Mouse (Mus musculus) urinary bladder, postnatal 10 days (tissue): ENCODE data around the gene Dars.

Experiments
- DNase-seq: peaks from one replicate; pipeline ENCODE4 v3.0.0; 2022; ENCODE audit warnings: low spot score

Dars gene

DNA sequence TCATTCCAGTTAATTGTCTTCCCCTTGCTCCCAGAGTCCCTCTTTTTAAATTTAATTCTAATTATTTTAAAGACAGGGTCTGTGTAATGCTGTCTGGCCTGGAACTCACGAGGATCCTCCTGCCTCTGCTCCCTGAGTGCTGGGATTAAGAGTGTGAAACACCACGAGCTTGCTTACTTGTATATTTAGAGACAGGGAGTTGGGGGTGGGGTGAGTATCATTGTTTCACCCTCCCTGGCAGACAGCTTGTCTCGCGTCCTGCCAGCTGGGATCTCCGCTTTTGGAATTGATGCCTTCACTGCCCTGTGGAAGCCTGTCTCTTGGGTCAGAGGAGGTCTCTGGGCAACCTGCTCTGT lies 343 bp upstream of the Dars start:
- DNase-seq = no peak

DNA sequence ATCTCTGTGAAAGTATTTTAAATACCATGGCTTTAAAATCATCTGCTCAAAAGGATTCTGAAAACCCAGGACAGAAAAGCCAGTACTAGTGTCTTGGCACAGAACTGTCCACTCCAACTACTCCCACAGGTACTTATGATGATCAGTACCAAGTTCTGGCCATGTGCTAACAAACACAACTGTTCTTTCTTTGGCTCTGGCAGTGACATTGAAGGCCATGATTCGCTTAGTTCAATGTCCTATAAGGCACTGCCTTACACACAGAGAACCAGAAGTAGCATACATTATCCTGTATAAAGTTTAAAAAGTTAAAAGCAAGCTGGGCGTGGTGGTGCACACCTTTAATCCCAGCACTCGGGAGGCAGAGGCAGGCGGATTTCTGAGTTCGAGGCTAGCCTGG lies 6.0 kb downstream of the Dars start:
- no peak for DNase-seq

DNA sequence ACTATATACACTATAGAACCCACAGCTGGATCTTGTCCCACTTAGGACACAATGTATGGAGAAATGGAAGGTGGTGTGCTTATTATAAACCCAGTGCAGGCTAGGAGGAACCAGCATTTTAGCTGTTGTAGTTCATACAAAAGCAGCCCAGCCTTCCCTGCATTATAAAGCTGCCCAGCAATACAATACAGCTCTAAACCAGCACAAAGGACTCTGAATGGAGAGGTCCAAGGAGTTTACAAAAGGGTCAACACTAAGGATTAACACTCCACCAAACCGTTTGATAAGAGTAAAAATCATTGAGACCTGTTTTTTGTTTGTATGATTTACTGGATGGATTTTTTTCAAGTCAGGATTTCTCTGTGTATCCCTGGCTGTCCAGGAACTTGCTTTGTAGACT lies 10.3 kb downstream of the Dars start:
- no peak for DNase-seq

DNA sequence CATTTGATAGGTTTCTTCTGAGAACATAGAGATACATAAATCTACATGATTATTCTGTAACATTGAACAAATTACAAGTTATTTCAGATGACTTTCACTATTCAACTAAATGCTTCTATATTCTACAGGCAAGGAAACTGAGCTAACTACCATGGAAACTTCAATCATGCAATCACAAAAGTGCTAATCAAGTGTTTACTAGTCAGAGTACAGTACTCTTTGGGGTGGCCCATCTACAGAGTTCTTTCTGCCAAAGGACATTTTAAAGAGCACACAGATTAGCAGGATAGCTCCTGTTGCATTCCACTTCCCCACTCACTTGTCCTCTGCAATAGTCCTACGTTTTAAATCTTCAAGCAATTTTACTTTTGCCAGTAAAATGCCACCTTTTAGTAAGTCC lies 11.5 kb downstream of the Dars start:
- DNase-seq = no peak

DNA sequence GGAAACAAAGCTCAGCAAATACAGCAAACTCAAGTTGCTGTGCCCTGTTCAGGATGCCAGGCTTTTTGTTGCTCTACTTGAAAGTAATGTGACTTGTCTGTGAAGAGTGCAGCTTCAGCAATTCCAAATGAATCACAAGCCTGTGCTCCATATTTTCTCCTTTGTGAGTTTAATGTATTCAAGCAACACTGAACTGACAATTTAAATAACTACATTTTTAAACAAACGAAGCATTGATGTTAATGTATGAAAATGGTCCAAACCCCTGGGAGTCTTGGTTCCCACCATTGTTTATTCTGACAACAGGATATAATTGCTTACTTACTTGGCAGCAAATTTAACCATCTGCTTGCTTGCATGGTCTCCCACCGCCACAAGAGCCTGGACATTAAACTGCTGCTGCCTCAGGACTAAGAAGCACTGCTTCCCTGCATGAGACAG lies 12.1 kb downstream of the Dars start:
- no peak for DNase-seq

DNA sequence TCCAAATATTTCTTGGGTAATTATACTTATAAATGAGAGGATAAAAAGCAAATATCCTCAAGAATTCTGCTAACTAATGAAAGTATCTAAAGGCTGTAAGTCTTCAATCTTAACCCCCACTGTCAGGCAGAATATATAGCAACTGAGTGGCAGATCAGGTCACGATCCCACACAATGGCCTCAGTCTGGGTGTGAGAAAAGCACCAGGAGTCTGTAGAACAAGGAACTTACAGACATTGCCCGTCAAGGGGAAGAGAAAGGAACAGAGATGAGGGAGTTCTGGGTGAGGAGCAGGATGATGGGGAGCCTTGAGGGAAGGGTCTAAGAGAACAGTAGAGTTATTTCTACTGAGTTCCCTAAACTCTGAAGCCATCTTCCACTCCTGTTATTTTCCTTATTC lies 16.2 kb downstream of the Dars start:
- no peak for DNase-seq

DNA sequence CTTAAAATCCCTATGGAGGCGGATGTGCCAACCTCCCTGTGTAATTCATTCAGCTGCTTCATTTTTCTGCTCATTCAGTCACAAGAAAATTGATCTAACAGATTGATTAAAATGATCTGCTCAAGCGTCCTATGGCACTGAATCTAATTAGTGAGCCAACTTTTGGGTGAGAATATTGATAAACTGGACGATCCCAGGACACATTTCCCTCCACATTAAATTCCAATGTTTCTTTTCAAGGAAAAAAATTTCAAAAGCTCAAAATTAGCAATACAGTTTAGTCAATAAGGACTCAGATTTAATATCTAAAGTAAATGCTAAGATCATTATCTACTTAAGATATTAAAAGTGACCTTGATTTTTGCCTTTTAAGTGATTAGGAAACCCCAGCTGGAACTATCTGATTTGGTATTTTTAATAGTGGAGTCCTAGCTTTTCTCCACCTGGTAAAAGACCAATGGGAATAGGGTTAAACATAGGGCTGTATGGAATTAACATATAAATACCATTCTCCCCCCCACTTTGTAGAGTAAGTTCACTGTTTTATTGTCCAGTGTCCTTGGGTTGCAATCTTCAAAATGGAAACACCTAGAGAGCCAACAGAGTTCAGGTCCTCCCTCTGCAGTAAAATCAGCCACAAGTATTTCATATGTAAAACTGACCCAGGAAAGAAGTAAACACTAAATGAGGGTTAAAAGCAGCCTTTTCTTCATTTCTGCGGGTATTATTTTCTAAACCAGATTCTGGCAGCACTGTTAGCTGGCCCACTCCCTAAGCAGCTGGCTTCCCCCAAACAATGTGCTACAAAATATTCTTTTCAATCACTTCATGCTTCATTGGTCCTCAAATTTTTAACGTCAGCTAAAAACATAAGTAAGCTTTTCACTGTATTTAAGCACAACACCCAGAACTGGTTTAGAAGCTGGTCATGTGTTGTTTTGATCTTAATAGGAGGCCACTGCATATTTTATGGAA lies 16.9 kb downstream of the Dars start:
- no peak for DNase-seq

DNA sequence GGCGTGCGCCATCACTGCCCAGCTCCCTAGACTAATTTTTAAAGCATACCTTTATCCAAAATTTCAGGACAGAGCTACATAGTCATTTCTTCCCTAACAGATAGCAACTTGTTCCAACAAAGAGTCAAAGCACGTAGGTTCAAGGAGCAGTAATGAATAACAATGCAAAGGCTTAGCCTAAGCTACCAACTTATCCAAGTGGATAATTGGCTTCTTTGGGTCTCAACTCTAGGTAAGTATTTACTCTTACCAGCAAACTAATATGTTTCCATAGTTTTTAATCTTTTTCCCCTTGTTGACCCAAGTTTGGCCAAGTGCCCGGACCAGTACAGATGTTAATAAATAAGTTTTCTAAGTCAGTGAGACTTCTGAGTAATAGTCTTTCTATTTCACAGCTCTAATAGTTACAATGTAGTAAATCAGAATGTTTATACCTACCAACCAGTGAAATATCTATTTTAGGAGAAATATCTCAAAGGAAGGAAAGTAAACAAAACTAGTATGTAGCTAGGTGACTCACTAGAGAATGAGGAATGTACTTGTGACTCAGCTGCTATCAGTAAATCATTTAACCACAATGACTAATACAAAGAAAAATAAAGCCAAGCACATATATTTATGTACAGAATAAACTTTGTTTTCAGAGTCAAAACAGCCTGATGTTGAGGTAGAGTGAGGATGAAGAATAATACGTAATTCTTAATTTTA lies 18.3 kb downstream of the Dars start:
- DNase-seq = no peak

DNA sequence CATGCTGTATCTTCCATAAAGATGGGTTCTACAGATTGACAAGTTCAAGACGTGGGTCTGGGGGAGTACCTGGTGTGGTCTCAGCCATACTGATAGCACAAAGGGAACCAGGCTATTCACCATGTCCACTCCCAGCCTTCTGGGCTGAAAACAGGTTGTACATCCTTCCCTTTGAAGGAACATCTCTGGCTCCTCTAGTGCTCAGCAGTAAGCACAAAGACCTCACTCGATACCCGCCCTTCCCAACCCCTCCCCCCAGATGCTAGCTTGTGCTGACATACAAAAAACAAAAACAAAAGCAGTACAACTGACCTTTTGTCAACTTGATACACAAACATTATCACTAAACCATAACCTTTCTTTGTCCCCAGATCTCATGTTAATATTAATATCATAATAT lies 22.5 kb downstream of the Dars start:
- no peak for DNase-seq

DNA sequence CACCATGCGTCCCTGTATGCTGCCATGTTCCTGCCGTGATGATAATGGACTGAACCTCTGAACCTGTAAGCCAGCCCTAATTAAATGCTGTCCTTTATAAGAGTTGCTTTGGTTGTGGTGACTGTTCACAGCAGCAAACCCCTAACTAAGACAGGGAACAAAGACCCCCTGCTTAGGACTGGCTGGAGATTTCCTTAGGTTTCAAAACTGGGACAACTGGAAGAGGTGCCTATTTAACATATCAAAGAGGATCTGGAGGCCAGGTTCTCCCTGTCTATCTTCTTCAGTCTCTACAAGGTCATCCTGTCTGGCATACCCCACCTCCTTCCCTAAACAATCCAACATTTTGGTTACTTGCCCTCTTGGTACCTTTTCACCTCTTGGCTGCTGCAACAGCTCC lies 24.8 kb downstream of the Dars start:
- no peak for DNase-seq

DNA sequence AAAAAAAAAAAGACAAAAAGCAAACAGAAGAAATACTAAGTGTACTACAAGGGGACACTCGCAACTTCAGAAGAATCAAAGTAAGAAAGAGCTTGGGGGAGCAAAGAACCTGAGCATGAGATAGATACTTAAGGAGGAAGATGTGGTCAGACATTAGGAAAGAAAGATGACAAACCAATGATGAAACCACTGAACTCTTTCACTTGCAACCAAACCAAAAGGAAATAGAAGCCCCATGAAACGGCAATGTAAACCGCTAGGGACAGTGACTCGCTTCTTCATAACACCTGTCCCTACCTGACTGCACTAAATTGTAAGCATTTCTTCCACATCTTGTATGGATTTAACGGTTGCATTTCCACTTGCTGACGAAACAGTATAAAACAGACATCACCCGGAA lies 30.7 kb downstream of the Dars start:
- no peak for DNase-seq

DNA sequence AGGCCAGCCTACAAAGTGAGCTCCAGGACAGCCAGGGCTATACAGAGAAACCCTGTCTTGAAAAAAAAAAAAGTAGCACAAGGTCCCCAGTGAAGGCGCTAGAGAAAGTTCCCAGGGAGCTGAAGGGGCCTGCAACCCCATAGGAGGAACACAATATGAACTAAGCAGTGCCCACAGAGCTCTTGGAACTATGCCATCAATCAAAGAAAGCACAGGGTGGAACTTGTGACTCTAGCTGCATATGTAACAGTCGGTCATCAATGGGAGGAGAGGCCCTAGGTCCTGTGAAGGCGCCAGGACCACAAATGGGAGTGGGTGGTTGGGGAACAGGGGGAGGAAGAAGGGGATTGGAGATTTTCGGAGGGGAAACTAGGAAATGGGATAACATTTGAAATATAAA lies 40.3 kb downstream of the Dars start:
- DNase-seq = no peak

DNA sequence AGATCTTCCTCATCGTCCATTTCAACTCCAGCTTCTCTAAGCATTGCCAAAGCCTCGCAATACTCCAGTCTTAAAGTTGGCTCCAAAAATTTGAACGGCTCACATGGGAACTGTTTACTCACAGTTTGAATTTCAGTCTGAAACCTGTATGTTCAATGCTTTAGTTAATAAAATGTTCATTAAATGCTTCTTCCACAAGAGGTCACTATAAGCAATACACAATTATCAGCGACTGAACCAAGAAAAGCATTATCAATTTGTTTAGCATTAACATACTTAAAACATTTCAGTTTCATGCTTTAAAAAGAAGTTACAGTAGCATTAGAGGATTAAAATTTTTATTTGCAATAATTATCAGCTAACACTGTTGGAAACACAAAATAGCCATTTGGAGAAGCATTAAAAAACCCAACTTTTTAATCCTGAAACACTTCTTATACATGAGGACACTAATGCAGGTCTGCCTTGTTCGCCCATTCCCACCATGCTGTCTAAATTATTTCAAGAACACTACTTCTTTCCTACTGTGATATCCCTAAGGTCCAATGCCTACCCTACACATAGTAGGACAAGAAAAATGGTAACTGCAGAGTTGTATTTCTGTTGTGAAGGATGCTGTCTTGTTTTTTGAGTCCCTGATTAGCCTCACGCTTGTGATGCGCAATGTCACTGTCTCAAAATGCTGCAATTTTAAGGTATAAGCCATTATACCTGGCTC lies 44.9 kb downstream of the Dars start:
- DNase-seq = no peak

DNA sequence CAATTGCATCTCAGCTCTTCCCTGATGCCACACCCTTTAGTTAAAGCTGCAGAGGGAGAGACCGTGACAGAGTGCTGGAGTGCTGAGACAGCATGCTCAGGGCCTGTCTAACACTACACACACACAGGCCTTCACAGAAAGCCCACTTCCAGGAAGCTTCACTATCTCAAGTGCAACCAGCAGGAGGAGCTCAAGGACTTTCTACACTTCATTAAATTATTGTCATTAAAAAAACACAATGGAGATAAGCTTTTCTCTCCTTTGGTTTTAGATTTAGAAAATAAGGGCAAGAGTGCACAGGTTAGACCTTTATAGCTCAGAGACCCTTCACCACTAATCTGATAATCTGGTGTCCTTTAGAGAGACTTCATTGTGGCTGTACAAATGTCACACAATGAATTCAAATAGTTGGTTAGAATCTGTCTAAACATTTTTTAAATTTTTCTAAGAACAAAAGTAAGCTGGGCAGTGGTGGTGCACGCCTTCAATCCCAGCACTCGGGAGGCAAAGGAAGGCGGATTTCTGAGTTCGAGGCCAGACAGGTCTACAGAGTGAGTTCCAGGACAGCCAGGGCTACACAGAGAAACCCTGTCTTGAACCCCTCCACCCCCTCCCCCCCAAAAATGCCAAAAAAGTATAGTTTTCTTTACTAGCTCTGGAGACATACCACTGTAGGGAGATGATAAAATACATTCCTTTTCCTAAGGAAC lies 48.3 kb downstream of the Dars start:
- DNase-seq = no peak

DNA sequence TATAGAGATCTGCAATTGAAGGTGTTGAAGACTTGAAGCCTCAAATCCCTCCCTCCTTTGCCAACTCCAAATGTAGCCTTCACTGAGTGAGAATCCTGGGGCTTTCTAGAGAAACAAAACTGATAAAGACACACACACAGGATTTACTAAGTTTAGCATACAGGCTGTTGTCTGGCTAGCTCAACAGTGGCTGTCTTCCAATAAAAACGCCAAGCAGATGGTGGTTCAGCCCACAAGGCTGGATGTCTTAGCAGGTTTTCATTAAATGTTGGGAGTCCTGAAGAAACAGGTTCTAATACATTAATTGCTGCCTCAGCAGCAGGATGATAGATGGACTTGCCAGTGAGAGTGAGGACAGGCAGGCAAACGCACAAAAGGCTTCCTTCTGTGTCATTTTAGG lies 56.6 kb downstream of the Dars start:
- no peak for DNase-seq

DNA sequence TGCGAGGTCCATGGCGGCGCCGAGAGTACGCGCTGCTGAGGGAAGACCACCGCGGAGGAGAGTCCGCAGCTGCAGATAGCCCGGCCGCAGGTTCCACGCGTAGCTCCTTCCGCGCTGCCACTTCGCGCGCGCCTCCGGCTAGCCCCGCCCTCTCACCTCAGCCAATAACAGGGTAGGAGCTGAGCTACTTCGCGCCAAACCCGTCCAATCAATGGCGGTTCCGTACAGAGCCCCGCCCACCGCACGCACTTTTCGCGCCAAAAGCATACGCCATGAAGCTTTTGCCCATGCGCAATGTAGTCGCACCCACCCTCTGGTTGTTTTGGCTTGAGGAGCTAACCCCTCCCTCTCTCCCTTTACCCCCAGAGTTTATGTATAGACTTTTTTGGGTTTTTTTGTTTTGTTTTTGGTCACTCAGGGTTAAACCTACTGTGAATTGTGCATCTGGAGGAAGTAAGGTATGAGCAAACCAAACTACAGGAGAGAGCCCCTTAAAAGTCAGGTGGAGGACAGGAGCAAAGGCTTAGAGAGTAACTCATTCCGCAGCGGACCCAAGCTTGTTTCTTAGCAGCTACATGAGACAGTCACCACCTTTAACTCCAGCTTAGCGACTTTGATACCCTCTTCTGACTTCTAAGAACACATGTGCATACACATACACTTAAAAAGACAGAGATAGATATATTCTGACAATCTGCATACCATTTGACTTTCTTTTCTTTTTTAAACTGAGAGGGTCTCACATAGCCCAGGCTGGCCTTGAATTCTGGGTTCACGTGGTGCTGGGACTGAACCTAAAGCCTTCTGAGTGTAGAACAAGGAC lies 57.4 kb downstream of the Dars start, which contains the start of gene Mcm6:
Mcm6 (minus strand) TSS at position 111 of the 823 bp plus-strand sequence.
- DNase-seq = peak; percentile 72

DNA sequence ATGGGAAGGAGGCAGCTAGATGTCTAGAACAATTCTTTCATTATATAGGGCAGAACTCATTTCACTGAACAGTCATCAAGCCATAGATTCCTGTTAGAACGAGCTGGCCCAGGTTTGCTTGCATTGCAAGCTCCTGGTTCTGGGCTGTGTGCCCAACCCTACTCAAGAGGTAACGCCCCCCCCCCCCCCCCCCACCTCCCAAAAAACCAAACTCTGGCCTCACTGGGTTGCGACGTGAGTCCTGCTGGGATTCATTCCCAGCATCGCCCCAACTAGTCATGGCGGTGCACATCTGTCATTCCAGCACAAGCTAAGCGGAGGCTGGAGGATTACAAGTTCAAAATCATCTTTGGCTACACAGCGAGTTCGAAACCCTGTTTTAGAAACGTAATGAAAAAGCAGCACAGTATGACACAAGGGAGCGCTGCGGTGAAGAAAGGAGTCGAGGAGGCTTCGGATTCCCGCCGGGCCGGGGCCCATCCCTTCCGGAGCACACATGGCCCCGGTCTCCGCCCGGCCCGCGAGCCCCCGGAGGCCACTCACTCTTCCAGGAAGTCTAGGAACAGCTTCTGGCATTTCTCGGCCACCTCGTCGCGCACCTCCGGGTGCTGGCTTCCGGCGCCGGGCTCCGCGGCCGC lies 58.1 kb downstream of the Dars start:
- DNase-seq = peak; percentile 14

DNA sequence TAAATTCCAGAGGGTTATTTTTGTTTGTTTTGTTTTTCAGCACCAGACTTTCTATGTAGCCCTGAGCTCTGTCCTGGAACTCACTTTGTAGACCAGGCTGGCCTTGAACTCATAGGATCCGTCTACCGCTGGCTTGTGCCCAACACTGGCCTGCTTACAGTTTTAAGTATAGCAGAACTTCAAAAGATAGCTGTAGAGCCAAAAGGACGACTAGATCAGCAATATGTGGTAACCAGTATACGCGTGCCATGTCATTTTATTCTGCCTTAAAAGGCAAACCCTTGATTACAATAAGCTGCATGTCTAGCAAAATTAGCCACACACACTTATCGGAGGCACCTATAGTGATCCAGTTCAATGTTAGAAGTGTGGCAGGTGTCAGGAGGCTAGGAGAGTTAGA lies 58.9 kb downstream of the Dars start:
- no peak for DNase-seq

DNA sequence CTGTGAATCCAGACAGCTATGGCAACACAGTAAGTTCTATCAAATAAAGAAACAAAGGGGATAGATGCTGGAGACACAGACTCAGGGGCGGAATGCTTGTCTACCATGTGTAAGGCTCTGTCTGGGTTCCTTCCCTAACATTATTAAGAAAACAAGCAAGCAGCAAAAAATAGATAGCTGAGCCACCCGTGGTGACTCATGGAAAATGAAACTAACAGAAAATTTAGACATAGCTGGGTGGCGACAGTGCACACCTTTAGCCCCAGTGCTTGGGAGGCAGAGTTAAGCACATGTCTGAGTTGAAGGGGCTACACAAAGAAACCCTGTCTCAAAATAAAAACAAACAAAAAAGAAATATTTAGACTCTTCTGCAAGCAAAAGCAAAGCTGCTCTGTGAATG lies 59.7 kb downstream of the Dars start:
- DNase-seq = no peak

DNA sequence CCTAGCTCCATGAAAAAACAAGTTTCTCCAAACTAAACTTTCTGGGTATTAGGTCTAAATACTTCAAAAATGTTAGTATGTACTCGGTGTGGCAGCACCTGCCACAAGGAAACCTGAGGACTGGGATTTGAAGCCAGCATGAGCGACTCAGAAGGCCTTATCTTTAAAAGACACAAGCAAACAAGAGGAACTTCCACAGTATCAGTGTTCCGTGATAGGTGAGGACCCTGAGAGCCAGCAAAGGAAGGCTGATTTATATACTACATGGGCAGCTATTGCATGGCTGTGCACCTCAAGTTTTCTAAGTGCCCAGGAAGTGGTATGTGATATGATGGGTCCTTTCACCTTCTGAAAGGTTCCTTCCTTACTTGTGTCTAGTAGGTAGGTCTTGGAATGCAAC lies 64.1 kb downstream of the Dars start:
- DNase-seq = no peak

DNA sequence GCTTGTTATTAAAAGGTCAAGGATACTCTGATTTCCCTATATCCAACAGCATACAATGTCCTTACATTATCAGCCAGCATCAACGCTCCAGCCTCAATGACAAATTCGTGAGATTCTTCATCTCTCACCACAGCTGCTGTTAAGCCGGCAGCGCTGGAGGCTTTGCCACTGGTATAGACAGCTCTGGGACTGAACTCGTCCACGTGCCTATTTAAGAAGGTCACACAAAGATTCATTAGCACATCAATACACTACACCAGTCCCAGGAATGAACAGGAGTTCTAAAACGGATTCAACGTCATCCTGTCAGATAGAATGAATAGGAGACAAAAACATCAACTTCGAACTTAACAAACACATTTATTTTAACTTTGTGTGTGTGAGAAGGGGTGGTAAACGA lies 72.9 kb downstream of the Dars start:
- DNase-seq = no peak
